Mouse (Mus musculus): ENCODE results near the gene Ankrd13c. TPM values are rescaled to one million over a fixed set of nuclear protein-coding genes. Genes with fewer than 3 reads are reported as not detected.
A peak's percentile ranks its signal among the peaks of the same experiment; 100 is the strongest.
"Not testable (repeated sequence)": the region's sequence is repeated elsewhere in the genome, so short reads cannot be mapped to it uniquely, and the experiment has no call there.

The Ankrd13c gene
- polyA plus RNA-seq, 1 experiment from 2014 or later = 27.7 TPM

DNA sequence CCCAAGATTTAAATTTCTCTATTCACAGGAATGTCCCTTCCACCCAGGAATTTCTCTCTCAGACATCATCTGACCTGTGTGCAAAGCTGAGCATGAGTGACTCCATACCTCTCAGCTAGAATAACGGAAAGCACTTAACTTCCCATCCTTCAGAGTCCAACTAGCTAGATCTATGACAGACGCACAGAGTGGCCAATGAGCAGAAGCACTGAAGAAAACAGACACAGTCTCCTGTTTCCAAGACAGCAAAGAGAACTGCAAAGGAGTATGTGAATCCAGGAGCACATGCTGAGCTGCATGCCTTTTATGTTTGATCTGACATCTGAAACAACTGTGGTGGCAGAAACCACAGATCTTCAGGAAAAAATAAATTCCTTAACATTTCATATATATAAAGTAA, 20.3 kb upstream of the Ankrd13c start:
- Histone ChIP-seq H3K27me3 (no peaks in the 10 kb centered on the region), H3K4me2 (no peak overlapping the region), H3K27ac (no peak overlapping the region), H3K9ac (no peak overlapping the region), H3K4me1 (peaks cover 6% of the 10 kb centered on the region; the same call in 1 of the 2 replicates), H3K36me3 (replicated peaks) (no peaks in the 10 kb centered on the region), H3K9me3 (no peaks in the 10 kb centered on the region), H3K4me3 (replicated peaks) (no peak overlapping the region)
- 55% methylated on average over 2 of the region's 2 CpGs for WGBS
- no peak for ATAC-seq (ENCODE audit: low FRiP score)

DNA sequence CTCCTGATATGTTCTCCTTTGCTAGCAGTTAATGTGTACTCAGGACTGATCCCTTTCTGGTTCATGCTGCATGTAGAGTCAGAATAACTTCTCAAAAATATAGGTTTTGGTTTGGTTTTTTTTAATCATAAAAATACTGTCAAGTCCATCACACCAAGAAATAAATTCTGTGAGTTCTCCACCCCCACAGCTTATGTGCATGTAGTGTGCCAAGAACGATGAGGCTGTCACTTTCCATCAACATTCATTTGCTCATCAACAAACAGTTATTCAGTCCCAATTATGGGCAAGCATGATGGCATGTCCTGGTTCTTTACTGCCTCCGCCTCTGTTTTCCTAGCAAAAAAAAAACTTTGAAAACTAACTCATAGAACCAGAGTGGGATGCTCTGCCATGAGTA, 18.3 kb upstream of the Ankrd13c start:
- Histone ChIP-seq H3K4me3 (replicated peaks) (no peak overlapping the region), H3K36me3 (replicated peaks) (no peaks in the 10 kb centered on the region), H3K9ac (no peak overlapping the region), H3K27ac (no peak overlapping the region), H3K9me3 (no peaks in the 10 kb centered on the region), H3K27me3 (no peaks in the 10 kb centered on the region), H3K4me1 (peaks cover 6% of the 10 kb centered on the region; the same call in 1 of the 2 replicates), H3K4me2 (no peak overlapping the region)
- ATAC-seq (ENCODE audit: low FRiP score) = no peak
- WGBS = 86% methylated on average over 2 of the region's 2 CpGs

DNA sequence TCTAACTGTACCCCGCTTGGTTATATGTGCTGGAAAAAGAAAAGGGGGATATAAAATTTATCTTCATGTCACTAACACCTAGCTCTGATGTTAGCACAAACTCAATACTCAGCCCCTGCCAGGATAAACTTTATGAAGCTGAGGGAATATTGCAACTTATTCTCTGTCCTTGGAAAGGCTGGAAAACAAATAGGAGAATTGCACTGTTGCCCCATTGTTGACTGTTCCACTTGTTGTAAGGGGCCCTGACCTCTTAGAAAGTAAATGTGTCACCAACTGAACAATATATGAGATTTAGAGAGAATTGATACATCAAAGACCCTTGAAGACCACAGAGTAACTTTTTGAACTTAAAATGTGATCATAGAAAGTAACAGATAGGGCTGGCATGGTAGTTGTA, 17.6 kb upstream of the Ankrd13c start:
- Histone ChIP-seq H3K9me3 (no peaks in the 10 kb centered on the region), H3K9ac (no peak overlapping the region), H3K27ac (no peak overlapping the region), H3K4me3 (replicated peaks) (no peak overlapping the region), H3K27me3 (no peaks in the 10 kb centered on the region), H3K36me3 (replicated peaks) (no peaks in the 10 kb centered on the region), H3K4me1 (peaks cover 3% of the 10 kb centered on the region; the same call in 1 of the 2 replicates), H3K4me2 (no peak overlapping the region)
- WGBS = 95% methylated on average over 1 of the region's 1 CpGs
- ATAC-seq (ENCODE audit: low FRiP score) = no peak

DNA sequence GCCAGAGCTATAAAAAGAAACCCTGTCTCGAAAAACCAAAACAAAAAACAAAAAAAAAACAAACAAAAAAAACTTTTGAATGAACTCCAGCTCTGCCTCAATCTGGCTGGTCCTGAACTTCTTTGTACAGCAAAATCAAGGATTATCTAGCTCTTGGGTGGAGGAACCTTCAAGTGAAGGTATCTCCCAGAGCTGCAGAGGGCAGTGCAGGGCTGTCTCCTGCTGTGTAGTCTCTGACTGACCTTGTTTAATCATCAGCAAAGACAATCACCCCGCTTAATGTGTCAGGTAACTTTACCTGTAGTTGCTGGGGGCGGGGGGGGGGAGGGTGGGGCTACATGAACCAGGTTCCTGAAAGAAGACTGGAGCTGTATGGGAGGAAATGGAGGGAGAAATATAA, 15.4 kb upstream of the Ankrd13c start:
- Histone ChIP-seq H3K27ac (no peak overlapping the region), H3K36me3 (replicated peaks) (no peaks in the 10 kb centered on the region), H3K4me1 (no peaks in the 10 kb centered on the region), H3K27me3 (0 out of 2 replicates have a peak, but pooled peaks cover under 1% of the 10 kb centered on the region), H3K4me3 (replicated peaks) (no peak overlapping the region), H3K9ac (no peak overlapping the region), H3K9me3 (no peaks in the 10 kb centered on the region), H3K4me2 (no peak overlapping the region)
- WGBS = 66% methylated on average over 3 of the region's 3 CpGs
- ATAC-seq (ENCODE audit: low FRiP score) = no peak

DNA sequence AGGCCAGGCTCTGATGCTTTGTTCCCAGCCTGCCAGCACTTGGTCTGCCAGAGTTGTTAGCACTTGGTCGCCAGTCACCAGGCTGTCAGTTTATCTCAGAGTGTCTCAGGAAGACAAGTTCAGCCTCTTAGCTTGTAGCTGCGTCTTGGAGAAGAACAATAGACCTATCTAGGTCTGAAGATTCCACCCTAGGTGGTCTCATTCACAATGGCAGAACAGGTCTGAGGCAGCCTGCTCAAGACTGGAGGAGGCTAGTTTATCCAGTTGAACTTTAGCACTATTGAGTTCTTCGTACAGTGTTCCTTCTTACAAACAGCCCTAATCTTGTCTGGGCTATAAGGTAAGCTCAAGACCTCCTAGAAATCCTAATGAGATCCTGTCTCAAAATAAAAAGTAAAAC, 15.0 kb upstream of the Ankrd13c start:
- ATAC-seq (ENCODE audit: low FRiP score) = no peak
- no peak overlapping the region for H3K9ac ChIP-seq
- H3K36me3 ChIP-seq (replicated peaks) = no peaks in the 10 kb centered on the region
- no peaks in the 10 kb centered on the region for H3K9me3 ChIP-seq
- H3K27ac ChIP-seq = no peak overlapping the region
- H3K4me1 ChIP-seq = no peaks in the 10 kb centered on the region
- H3K4me2 ChIP-seq = no peak overlapping the region
- 0 out of 2 replicates have a peak, but pooled peaks cover 3% of the 10 kb centered on the region for H3K27me3 ChIP-seq
- 46% methylated on average over 3 of the region's 3 CpGs for WGBS
- H3K4me3 ChIP-seq (replicated peaks) = no peak overlapping the region

DNA sequence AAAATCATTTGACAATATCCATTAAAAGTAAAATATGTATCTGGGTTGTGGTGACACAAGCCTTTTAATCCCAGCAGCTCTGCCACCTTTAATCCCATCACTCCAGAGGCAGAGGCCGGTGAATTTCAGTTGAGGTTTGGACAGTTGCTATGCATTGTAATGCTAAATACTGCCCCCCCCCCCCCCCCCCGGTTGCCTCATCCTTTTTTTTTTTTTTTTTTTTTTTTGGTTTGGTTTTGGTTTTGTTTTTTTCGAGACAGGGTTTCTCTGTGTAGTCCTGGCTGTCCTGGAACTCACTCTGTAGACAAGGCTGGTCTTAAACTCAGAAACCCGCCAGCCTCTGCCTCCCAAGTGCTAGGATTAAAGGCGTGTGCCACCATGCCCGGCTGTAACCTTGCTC, 13.8 kb upstream of the Ankrd13c start:
- H3K27ac ChIP-seq; H3K4me1 ChIP-seq; H3K4me2 ChIP-seq; ATAC-seq (ENCODE audit: low FRiP score); H3K36me3 ChIP-seq (replicated peaks); H3K27me3 ChIP-seq; H3K9ac ChIP-seq; H3K4me3 ChIP-seq (replicated peaks); H3K9me3 ChIP-seq: not testable (repeated sequence)
- WGBS = 64% methylated on average over 5 of the region's 6 CpGs

DNA sequence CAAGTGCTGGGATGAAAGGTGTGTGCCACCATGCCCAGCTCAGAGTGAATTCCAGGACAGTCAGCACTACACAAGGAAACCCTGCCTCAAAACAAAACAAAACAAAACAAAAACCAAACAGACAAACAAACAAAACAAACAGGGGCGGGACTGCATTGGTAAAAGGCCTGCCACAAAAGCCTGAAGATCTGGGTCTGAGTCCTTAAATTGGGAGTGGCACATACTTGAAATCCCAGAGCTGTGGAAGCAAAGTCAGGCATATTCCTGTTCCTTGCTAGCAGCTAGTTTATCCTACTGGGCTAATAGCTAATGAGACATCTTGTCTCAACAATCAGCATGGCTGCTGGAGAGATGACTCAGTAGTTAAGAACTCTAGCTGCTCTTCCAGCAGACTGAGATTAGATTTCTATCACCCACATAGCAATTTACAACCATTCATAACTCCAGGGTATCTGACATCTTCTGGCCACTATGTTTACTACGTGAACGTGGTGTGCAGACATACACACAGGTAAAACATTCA, 12.7 kb upstream of the Ankrd13c start:
- H3K9me3 ChIP-seq = no peaks in the 10 kb centered on the region
- 86% methylated on average over 3 of the region's 3 CpGs for WGBS
- no peaks in the 10 kb centered on the region for H3K36me3 ChIP-seq (replicated peaks)
- no peak overlapping the region for H3K4me3 ChIP-seq (replicated peaks)
- ATAC-seq (ENCODE audit: low FRiP score) = no peak
- no peak overlapping the region for H3K9ac ChIP-seq
- H3K27ac ChIP-seq = no peak overlapping the region
- H3K4me1 ChIP-seq = no peaks in the 10 kb centered on the region
- 0 out of 2 replicates have a peak, but pooled peaks cover 3% of the 10 kb centered on the region for H3K27me3 ChIP-seq
- H3K4me2 ChIP-seq = no peak overlapping the region

DNA sequence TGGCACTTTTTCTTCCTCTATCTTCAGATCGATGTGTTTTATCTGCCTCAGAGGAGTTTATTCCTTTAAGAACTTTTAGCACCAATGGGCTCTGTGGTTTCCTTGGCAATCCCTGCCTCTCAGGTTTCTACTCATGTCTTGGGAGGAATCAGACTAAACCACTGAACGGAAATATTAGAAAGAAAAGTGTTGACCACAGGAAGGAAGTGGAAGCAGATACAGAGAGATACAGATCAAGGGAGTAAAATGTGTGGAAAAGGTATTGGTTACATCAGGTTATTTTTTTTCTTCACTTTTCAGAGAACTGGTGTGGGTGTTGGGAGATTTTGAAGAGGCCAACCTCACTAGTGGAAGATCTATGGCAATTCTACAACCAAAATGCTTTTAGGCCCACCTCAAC, 8.5 kb upstream of the Ankrd13c start:
- no peaks in the 10 kb centered on the region for H3K4me1 ChIP-seq
- no peak overlapping the region for H3K27ac ChIP-seq
- 90% methylated on average over 2 of the region's 2 CpGs for WGBS
- H3K4me3 ChIP-seq (replicated peaks) = no peak overlapping the region
- no peaks in the 10 kb centered on the region for H3K9me3 ChIP-seq
- H3K4me2 ChIP-seq = no peak overlapping the region
- peaks cover 6% of the 10 kb centered on the region; the same call in 1 of the 2 replicates for H3K27me3 ChIP-seq
- no peak for ATAC-seq (ENCODE audit: low FRiP score)
- H3K9ac ChIP-seq = no peak overlapping the region
- no peaks in the 10 kb centered on the region for H3K36me3 ChIP-seq (replicated peaks)

DNA sequence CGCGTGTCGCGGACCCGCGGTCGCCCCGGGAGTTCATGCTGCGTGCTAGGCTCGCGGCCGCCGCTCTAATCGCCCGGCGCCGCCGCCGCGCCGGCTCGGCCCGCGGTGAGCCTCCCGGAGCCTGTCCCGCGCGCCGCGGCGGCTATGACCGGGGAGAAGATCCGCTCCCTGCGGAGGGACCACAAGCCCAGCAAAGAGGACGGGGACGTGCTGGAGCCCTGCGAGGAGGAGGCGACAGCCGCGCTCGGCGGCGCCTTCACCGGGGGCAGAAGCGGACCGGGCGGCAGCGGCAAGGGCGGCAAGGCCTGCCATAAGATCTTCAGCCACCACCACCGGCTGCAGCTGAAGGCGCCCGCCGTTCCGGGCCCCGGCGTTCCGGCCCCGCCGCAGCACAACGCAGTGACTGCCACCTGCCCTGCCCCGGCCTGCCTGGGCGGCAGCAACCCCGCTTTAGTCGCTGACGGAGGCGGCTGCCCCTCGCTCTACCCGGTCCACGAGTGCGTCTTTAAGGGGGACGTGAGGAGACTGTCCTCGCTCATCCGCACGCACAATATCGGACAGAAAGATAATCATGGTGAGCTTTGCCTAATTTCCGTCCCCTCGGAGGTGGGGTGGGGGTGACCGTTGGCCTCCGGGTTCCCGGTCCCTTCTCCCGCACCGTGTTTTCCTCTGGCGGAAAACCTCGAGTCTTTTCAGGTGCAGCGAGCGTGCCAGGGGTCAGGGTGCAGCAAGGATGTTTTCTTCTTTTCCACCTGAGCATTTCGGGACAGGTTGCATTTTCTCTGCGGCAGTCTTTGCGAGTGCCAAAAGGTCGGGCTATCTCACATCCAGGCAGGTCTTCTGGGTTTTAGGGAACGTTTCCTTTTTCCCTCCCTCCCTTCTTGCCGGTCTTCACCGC, 593 bp downstream of the Ankrd13c start:
- H3K27ac ChIP-seq = peak overlapping the region; percentile 97
- H3K4me3 ChIP-seq (replicated peaks) = peak overlapping the region; percentile 99
- H3K9me3 ChIP-seq = no peaks in the 10 kb centered on the region
- H3K4me2 ChIP-seq = peak overlapping the region; percentile 94
- ATAC-seq (ENCODE audit: low FRiP score) = peak; percentile 76
- H3K9ac ChIP-seq = peak overlapping the region; percentile 96
- H3K4me1 ChIP-seq = peaks cover 30% of the 10 kb centered on the region
- WGBS = under 1% methylated on average over 79 of the region's 93 CpGs
- H3K36me3 ChIP-seq (replicated peaks) = no peaks in the 10 kb centered on the region
- H3K27me3 ChIP-seq = peaks cover 4% of the 10 kb centered on the region; the same call in 1 of the 2 replicates

DNA sequence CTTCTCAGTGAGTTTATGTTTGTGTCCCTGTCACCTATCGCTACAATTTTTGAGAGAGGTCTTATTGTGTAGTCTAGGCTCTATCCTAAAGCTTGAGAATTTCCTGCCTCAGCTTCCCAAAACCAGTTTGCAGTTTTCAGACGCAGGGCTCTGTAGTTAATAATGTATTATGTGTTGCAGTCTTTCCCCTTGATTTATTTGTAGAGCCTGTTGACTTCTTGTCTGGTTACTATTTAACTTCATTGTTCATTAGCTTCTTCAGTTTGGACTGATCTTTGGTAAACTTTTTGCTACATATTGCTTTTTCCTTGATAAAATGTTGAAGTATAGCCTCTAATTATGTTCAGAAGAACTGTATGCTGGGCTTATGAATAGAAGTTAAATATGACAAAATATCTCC, 5.7 kb downstream of the Ankrd13c start:
- Histone ChIP-seq H3K9me3 (no peaks in the 10 kb centered on the region), H3K9ac (no peak overlapping the region), H3K27me3 (no peaks in the 10 kb centered on the region), H3K4me2 (no peak overlapping the region), H3K27ac (no peak overlapping the region), H3K4me3 (replicated peaks) (no peak overlapping the region), H3K36me3 (replicated peaks) (no peaks in the 10 kb centered on the region), H3K4me1 (peaks cover 23% of the 10 kb centered on the region)
- WGBS = 96% methylated on average over 2 of the region's 2 CpGs
- ATAC-seq (ENCODE audit: low FRiP score) = no peak

DNA sequence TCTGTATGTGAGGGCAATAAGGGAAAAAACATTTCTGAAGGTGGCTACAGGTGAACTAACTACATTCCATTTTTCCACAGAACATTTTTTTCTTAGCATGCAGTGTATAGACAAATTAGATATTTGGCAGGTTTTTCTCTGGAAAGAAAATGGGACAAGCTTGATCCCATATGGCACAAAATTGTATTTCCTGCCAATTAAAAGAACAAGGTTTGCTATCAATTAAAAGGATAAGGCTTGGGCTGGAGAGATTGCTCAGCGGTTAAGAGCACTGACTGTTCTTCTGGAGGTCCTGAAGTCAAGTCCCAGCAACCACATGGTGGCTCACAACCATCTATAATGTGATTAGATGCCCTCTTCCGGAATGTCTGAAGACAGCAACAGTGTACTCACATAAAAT, 8.4 kb downstream of the Ankrd13c start:
- Histone ChIP-seq H3K4me1 (0 out of 2 replicates have a peak, but pooled peaks cover 3% of the 10 kb centered on the region), H3K4me3 (replicated peaks) (no peak overlapping the region), H3K9me3 (no peaks in the 10 kb centered on the region), H3K36me3 (replicated peaks) (no peaks in the 10 kb centered on the region), H3K27me3 (no peaks in the 10 kb centered on the region), H3K4me2 (no peak overlapping the region), H3K27ac (no peak overlapping the region), H3K9ac (no peak overlapping the region)
- WGBS = 89% methylated on average over 2 of the region's 2 CpGs
- ATAC-seq (ENCODE audit: low FRiP score) = no peak

DNA sequence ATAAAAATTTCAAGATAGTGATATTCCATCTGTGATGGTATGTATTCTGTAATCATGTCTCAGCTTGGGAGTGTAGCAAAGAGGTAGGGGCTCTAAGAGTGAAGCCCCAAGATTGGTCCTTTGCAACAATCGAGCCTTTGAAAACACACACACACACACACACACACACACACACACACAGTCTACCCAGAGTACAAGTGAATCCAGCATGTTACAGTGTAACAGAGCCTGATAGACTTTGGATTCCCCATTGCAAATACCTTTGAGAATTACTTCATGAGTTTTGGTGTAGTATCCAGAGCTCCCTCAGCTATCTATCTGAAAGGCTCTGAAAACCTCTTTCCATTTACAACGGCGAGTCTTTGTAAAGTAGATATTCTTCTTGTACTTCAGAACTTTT, 9.2 kb downstream of the Ankrd13c start:
- Histone ChIP-seq H3K27ac (no peak overlapping the region), H3K9me3 (no peaks in the 10 kb centered on the region), H3K36me3 (replicated peaks) (no peaks in the 10 kb centered on the region), H3K27me3 (no peaks in the 10 kb centered on the region), H3K9ac (no peak overlapping the region), H3K4me2 (no peak overlapping the region), H3K4me1 (no peaks in the 10 kb centered on the region), H3K4me3 (replicated peaks) (no peak overlapping the region)
- ATAC-seq (ENCODE audit: low FRiP score) = no peak
- WGBS = 93% methylated on average over 3 of the region's 3 CpGs

DNA sequence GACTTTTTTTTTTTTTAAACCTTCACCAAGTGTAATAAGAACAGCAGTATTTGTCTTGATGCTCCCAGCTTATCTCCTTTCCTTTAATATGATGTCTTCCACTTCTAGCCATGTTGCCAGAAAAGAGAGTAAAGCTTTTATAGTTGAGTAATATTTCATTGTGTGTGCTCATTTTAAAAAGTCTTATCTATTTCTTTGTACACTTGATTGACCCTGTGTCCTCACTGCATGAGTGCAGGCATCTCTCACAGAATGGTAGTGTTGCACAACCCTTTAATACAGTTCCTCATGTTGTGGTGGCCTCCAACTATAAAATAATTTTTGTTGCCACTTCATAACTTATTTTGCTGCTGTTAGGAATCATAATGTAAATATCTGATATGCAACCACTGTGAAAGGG, 10.3 kb downstream of the Ankrd13c start:
- Histone ChIP-seq H3K9me3 (no peaks in the 10 kb centered on the region), H3K4me3 (replicated peaks) (no peak overlapping the region), H3K4me1 (no peaks in the 10 kb centered on the region), H3K27ac (no peak overlapping the region), H3K27me3 (no peaks in the 10 kb centered on the region), H3K9ac (no peak overlapping the region), H3K4me2 (no peak overlapping the region), H3K36me3 (replicated peaks) (peaks cover 3% of the 10 kb centered on the region; the same call in 1 of the 2 replicates)
- ATAC-seq (ENCODE audit: low FRiP score) = no peak

Measured in forebrain, embryonic 12.5 days (tissue).